Mouse (Mus musculus) lung, postnatal 4 days (tissue): ENCODE measurements around the gene Olfr746.

Experiments
- DNase-seq, 2 experiments: peaks; one replicate each; pipeline ENCODE4 v3.0.0; 2021

Olfr746 gene

DNA sequence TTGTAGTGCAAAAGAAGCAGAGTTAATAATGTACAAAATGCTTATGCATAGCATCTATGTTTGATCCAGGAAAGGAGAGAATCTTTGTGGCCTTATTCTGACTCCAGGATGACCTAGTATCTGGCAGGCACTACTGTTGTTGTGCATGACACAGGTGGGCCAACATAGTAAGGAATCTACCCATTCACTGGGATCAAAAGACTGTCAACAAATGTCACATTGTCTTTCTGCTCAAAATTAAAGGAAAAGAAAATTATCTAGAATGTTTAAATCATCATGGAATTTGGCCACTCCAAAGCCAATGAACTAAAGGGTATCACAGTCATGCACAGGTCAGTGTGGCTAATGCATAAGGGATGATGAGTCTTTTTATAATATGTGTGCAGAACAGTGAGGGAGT is at the start of gene Olfr746:
Olfr746 (plus strand) TSS at position 301 of the 400 bp plus-strand sequence.
- DNase-seq: no peak

DNA sequence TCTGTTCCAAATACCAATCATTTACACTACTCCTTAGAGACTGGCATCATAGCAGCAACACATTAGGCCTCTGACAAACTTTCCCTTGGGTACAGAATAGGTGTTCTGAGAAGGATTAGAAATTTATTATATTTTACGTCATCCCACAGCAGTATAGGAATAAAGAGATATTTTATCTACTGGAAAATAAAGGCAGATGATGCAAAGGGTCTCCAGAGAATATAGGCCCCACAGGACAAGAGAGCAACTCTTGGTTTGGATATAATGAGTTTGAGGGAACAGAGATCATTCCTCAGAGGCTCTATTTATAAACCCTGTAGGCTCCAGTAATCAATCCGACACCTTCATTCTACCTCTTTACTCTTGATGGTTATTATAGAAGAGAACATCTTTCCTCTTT is 32.3 kb upstream of the Olfr746 start, which contains the start of gene Olfr744:
Olfr744 (plus strand) TSS at position 301 of the 400 bp plus-strand sequence.
- DNase-seq: no peak

DNA sequence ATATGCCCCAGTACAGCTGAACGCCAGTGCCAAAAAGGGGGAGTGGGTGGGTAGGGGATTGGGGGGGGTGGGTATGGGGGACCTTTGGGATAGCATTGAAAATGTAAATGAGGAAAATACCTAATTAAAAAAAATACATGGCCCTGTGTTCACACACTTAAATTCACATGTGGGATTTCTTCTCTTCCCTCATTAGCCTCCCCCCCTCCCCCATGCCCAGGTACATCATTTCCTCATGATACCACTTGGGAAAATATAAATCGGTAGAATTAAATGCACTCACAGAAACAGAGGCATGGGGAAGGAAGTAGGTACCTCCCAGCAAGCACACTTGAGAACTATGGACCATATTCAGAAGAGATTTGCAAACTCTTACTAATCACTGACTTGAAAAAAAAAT is 7.8 kb upstream of the Olfr746 start, which contains the start of gene Olfr745:
Olfr745 (plus strand) TSS at position 301 of the 400 bp plus-strand sequence.
- DNase-seq: no peak

DNA sequence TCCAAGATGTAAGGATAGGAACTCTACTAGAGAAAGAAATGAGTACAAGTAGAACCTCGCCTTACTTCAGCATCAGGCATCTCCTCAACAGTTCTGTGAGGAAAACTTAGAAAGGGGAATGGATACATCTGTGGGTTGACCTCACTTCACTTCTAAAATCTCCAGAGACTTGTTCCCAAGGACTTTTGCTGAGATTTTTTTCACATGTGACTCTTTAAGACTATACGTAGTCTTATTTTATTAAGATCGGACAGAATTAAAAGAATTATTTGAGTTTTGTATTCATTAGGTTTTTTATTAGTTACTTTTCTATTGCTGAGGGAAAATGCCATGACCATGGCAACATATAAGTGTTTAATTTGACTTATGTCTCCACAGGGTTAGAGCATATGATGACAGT is 46.2 kb downstream of the Olfr746 start, which contains the start of gene Olfr747:
Olfr747 (minus strand) TSS at position 101 of the 400 bp plus-strand sequence.
- no peak for DNase-seq
